Mouse (Mus musculus) limb, embryonic 11.5 days (tissue): ENCODE measurements around the gene Ascl2. TPM values are rescaled to one million over a fixed set of nuclear protein-coding genes. Genes with fewer than 3 reads are reported as not detected.

Experiments
- ATAC-seq: fragments of 200-750 bp; cut with Nextera tagmentation; 2 replicates; pipeline ENCODE4 v1.8.0; 2017; ENCODE audit warnings: low read depth; ENCODE audit not compliant: insufficient number of reproducible peaks, low FRiP score, low TSS enrichment
- DNase-seq: peaks from one replicate; pipeline ENCODE4 v3.0.0-alpha.2; 2015; ENCODE audit warnings: low spot score
- H3K27ac ChIP-seq: fragments of 300-500 bp; sonication (generic); replicated peaks from 2 replicates; pipeline ENCODE4 v1.5.1; 2014; ENCODE audit warnings: low read depth, mild to moderate bottlenecking, low read length
- H3K27me3 ChIP-seq: fragments of 300-500 bp; sonication (generic); 2 replicates; pipeline ENCODE4 v1.6.1; 2014; ENCODE audit warnings: mild to moderate bottlenecking, low read length, mixed read lengths; ENCODE audit not compliant: control insufficient read depth, insufficient read depth
- H3K36me3 ChIP-seq: fragments of 300-500 bp; sonication (generic); 2 replicates; pipeline ENCODE4 v1.6.1; 2014; ENCODE audit warnings: mild to moderate bottlenecking, low read length, moderate library complexity, mixed read lengths; ENCODE audit not compliant: control insufficient read depth, insufficient read depth
- H3K4me1 ChIP-seq: fragments of 300-500 bp; sonication (generic); 2 replicates; pipeline ENCODE4 v1.6.1; 2014; ENCODE audit warnings: low read length, mixed read lengths; ENCODE audit not compliant: control insufficient read depth, insufficient read depth
- H3K4me2 ChIP-seq: fragments of 300-500 bp; sonication (generic); 2 replicates; pipeline ENCODE4 v1.6.1; 2014; ENCODE audit warnings: low read depth, mild to moderate bottlenecking, moderate library complexity; ENCODE audit not compliant: severe bottlenecking
- H3K4me3 ChIP-seq: fragments of 300-500 bp; sonication (generic); 2 replicates; pipeline ENCODE4 v1.5.1; 2014; ENCODE audit warnings: low read depth, low read length
- H3K9ac ChIP-seq: fragments of 300-500 bp; sonication (generic); 2 replicates; pipeline ENCODE4 v1.6.1; 2014; ENCODE audit warnings: mild to moderate bottlenecking, low read length
- H3K9me3 ChIP-seq: fragments of 300-500 bp; sonication (generic); 2 replicates; pipeline ENCODE4 v1.6.1; 2016; ENCODE audit warnings: low read length; ENCODE audit not compliant: control insufficient read depth
- WGBS: fragments of 180-500 bp; shearing (Covaris S2); extraction: QIAGEN DNeasy Blood & Tissue Kit; methylation state at CpG from one replicate; pipeline ENCODE4 v1.1.7; 2014; 5-methylcytosine and 5-hydroxymethylcytosine counted together
- polyA plus RNA-seq: library from polyadenylated mRNA; unstranded; fragments of >200 nt; fragmentation: Nextera tagmentation; extraction: Ambion mirVana; gene quantifications from 2 replicates; pipeline ENCODE4 v1.2.1, GENCODE M21; 2014

Gene Ascl2
- polyA plus RNA-seq, 1 experiment from 2014 or later = 0.39 TPM

DNA sequence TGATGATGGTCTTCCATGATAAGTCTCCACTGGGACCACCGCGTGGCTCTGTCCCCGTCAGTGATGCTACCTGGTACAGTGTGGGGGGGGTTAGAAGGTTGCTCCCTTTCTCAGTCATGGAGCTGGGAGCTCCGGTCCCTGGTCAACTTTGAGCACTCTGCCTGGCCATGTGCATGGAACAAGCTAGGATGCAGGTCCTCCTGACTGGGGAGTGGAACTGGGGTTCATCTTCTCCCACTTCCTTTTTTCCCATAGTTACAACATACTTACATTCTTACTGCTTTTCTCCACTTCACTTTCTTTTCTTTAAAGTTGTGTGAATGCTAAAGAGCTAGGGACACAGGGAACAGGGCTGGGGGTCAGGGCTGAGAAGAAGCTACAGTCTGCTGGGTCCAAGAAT, 16.1 kb upstream of the Ascl2 start:
- no peak for DNase-seq
- WGBS = 93% methylated on average over 4 of the region's 4 CpGs
- Histone ChIP-seq H3K27me3 (no peaks in the 10 kb centered on the region), H3K4me3 (no peak overlapping the region), H3K9me3 (no peaks in the 10 kb centered on the region), H3K4me1 (no peaks in the 10 kb centered on the region), H3K27ac (no peak overlapping the region), H3K36me3 (no peaks in the 10 kb centered on the region), H3K4me2 (no peak overlapping the region), H3K9ac (no peak overlapping the region)
- ATAC-seq = no peak

DNA sequence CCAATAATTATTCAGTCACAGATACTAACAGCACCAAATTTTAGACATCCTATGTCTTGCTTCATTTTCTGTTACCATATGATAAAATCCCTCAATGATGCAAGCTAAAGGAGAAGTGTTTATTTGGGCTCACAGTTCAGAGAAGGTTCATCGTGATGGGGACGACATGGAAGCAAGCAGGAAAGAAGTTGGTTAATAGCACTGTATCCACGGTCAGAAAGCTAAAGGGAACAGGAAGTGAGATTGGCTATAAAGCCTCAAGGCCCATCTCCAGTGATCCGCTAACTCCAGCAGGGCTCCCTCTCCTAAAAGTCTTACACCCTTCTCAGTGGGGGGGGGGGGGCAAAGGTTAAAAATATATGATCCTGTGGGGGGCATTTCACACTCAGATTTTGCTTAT, 12.8 kb upstream of the Ascl2 start:
- H3K9ac ChIP-seq = no peak overlapping the region
- ATAC-seq (no peak), DNase-seq (no peak)
- 68% methylated on average over 4 of the region's 4 CpGs for WGBS
- no peak overlapping the region for H3K4me3 ChIP-seq
- H3K4me1 ChIP-seq = no peaks in the 10 kb centered on the region
- no peak overlapping the region for H3K4me2 ChIP-seq
- no peaks in the 10 kb centered on the region for H3K9me3 ChIP-seq
- H3K27ac ChIP-seq = no peak overlapping the region
- no peaks in the 10 kb centered on the region for H3K36me3 ChIP-seq
- H3K27me3 ChIP-seq = no peaks in the 10 kb centered on the region

DNA sequence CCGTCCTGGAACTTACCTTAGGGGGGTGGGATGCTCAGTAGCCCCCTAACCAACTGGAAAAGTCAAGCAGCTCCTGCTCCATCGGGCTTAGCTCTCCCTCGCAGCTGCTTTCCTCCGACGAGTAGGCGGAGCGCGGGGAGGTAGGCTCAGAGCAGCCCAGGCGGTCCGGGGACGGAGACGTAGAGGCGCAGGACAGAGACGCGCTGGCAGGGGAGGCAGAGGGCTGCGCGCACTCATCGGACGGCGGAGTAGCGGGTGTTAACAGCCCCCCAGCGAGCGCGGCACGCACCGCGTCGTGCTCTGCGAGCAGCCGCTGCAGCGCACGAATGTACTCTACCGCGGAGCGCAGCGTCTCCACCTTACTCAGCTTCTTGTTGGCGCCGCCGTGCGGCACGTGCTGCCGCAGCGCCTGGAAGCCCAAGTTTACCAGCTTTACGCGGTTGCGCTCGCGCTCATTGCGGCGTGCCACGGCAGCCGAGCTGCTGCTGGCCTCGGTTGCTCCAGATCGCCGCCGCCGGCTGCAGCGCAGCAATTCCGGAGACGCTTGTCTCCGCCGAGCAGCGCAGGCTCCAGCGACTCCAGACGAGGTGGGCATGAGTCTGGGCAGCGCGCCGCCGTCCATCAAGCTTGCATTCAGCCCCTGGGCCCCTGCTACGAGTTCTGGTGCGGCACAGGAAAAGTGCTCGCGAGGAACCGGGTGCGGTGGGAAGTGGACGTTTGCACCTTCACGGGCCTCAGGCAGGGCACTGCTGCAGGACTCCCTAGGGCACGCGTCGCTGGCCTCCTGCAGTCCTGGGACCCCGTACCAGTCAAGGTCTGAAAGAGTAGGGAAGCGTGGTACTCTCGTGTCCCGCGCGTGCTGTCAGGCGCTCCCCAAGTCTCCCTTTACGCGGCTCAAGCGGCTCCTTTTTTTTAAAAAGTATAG, 918 bp downstream of the Ascl2 start:
- H3K4me3 ChIP-seq = peak overlapping the region; percentile 38
- ATAC-seq (peak; percentile 58; the same call in 1 of the 2 replicates), DNase-seq (peak; percentile 80)
- no peak overlapping the region for H3K27ac ChIP-seq
- under 1% methylated on average over 77 of the region's 90 CpGs for WGBS
- peak overlapping the region; percentile 93 for H3K4me2 ChIP-seq
- H3K36me3 ChIP-seq = no peaks in the 10 kb centered on the region
- peaks cover 61% of the 10 kb centered on the region for H3K27me3 ChIP-seq
- peaks cover 16% of the 10 kb centered on the region for H3K4me1 ChIP-seq
- H3K9me3 ChIP-seq = no peaks in the 10 kb centered on the region
- peak overlapping the region; percentile 31 for H3K9ac ChIP-seq

DNA sequence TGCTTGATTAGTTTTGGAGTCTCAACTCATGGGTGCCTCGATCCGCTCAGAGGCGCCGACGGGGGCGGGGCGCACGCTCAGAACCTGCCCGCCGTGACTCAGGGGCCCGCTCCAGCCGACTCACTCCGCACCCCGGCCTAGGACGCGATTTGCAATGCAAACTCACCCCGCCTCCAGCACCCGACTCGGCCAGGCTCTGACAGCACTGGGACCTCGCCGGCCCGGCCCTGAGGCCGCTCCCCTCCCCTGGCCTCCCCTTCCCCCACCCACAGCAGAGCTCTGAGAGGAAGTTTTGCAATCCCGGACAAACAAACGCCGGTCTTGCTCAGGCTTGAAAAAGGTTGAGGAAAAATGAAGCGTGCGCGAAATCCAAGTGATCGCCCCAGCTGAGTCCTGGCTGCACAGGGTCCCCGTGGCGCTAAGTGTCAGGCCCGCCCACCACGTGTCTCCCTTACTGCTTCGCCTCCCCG, 1.6 kb downstream of the Ascl2 start:
- ATAC-seq = no peak
- H3K4me1 ChIP-seq = peaks cover 16% of the 10 kb centered on the region
- no peak overlapping the region for H3K27ac ChIP-seq
- peak overlapping the region; percentile 93 for H3K4me2 ChIP-seq
- peak; percentile 60 for DNase-seq
- no peak overlapping the region for H3K9ac ChIP-seq
- H3K4me3 ChIP-seq = peak overlapping the region; percentile 38
- H3K27me3 ChIP-seq = peaks cover 61% of the 10 kb centered on the region
- WGBS = under 1% methylated on average over 35 of the region's 36 CpGs
- no peaks in the 10 kb centered on the region for H3K36me3 ChIP-seq
- H3K9me3 ChIP-seq = no peaks in the 10 kb centered on the region

DNA sequence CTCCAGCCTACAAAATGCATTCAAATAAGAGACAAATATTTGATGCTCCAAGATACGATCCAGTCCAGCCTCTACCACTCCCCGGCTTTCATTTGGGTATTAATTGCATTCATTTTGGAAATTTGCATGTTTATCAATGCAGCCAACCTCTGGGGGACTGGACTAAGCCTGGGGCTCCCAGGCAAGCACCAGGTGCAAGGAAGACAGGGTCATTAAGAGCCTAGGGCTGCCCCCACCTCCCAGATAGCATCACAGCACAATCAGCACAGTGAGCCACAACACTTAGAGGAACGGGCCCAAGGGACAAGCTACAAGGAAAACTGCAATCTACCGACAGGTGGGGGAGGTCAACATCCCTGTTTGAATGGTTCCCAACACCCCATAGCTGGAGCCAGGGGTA, 9.3 kb downstream of the Ascl2 start:
- H3K4me2 ChIP-seq = no peak overlapping the region
- H3K4me1 ChIP-seq = no peaks in the 10 kb centered on the region
- WGBS = 79% methylated on average over 4 of the region's 4 CpGs
- DNase-seq = no peak
- peaks cover 1% of the 10 kb centered on the region; the same call in 1 of the 2 replicates for H3K27me3 ChIP-seq
- H3K9me3 ChIP-seq = no peaks in the 10 kb centered on the region
- no peak overlapping the region for H3K4me3 ChIP-seq
- no peak overlapping the region for H3K9ac ChIP-seq
- H3K36me3 ChIP-seq = no peaks in the 10 kb centered on the region
- H3K27ac ChIP-seq = no peak overlapping the region
- ATAC-seq = no peak

DNA sequence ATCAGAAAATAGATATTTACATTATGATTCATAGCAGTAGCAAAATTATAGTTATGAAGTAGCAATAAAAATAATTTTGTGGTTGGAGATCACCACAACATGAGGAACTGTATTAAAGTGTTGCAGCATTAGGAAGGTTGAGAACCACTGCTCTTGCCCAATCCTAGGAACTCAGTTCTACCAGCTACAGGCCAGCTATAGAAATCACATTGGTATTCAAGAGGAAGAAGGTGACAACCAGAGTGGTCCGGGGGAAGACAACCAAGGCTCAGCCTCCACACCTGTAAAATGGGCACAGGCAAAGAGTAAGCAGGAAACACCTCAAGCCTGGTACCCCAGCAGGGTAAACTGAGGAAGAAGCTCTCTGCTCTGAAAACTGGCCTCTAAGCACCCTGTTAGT, 10.2 kb downstream of the Ascl2 start:
- Histone ChIP-seq H3K36me3 (no peaks in the 10 kb centered on the region), H3K9me3 (no peaks in the 10 kb centered on the region), H3K4me1 (no peaks in the 10 kb centered on the region), H3K9ac (no peak overlapping the region), H3K27me3 (no peaks in the 10 kb centered on the region), H3K4me3 (no peak overlapping the region), H3K27ac (no peak overlapping the region), H3K4me2 (no peak overlapping the region)
- ATAC-seq = no peak
- 93% methylated on average over 1 of the region's 1 CpGs for WGBS
- DNase-seq = no peak

DNA sequence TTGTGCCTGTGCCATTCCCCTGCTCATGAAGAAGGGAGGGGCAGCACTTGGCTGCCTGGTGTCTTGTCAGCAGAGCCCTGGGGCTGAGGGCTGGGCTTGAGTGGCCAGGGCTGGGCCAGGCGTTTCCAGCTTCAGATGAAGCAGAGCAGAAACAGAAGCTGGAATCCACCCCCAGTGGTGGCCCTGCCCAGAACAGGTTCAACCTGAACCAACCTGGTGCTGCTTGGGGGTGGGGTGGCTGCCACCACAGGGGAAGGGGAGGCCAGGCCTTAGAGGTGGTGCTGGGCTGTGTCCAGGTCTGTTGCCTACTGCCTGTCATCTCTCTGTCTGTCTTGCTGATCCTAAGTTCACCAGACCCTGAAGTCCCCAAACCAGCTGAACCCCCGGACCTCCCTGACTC, 13.0 kb downstream of the Ascl2 start:
- 83% methylated on average over 2 of the region's 2 CpGs for WGBS
- Histone ChIP-seq H3K27me3 (no peaks in the 10 kb centered on the region), H3K4me1 (no peaks in the 10 kb centered on the region), H3K9ac (no peak overlapping the region), H3K4me2 (no peak overlapping the region), H3K4me3 (no peak overlapping the region), H3K9me3 (no peaks in the 10 kb centered on the region), H3K36me3 (no peaks in the 10 kb centered on the region), H3K27ac (no peak overlapping the region)
- DNase-seq = no peak
- ATAC-seq = no peak

DNA sequence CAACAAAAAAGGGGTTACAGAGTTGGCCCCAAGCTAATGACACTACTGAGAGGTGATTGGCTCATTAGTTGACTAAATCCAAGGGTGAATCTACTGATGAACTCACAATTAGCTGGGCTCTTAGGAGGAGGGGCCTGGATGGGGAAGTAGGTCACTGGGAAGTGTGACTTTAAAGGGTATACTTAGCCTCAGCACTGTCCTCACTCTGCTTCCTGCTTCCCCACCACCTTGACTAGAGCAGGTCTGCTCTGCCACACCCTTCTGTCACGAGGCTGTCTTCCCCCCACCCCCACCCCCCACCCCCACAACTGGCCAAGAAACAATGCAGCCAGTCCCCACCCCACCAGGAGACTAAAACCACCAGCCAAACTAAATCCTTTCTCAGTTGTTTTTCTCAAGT, 19.5 kb downstream of the Ascl2 start:
- H3K9me3 ChIP-seq = no peaks in the 10 kb centered on the region
- H3K9ac ChIP-seq = no peak overlapping the region
- H3K4me1 ChIP-seq = no peaks in the 10 kb centered on the region
- H3K4me2 ChIP-seq = no peak overlapping the region
- H3K27ac ChIP-seq = no peak overlapping the region
- H3K27me3 ChIP-seq = no peaks in the 10 kb centered on the region
- DNase-seq (no peak), ATAC-seq (no peak)
- no peaks in the 10 kb centered on the region for H3K36me3 ChIP-seq
- no peak overlapping the region for H3K4me3 ChIP-seq
- WGBS = 0% methylated on average over 1 of the region's 1 CpGs
